Mouse (Mus musculus) naive thymus-derived CD4-positive, alpha-beta T cell, adult 2 months (primary cell): ENCODE data around the gene Cntn6.

Experiments
- DNase-seq: peaks from one replicate; pipeline ENCODE4 v3.0.0-alpha.2; 2011; ENCODE audit warnings: low read depth

Cntn6 gene

DNA sequence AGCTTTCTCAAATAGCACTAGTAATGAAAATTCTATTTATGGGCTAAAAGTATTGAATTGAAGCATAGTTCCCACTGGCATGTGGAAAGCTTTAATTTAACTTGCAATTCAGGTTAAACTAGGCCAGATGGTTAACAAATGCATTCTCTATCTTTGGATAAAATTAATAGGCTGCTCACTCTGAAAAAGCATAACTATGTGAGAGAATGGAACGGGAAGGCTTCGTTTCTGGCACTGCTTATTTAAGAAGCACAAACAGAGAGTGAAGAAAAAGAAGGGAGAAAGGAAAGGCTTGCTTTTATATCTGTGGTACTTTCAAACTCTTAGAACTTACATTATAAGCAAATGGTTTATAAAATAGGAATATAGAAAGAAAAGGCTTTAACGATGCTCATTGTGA is 268.6 kb downstream of the Cntn6 start:
- DNase-seq: no peak

DNA sequence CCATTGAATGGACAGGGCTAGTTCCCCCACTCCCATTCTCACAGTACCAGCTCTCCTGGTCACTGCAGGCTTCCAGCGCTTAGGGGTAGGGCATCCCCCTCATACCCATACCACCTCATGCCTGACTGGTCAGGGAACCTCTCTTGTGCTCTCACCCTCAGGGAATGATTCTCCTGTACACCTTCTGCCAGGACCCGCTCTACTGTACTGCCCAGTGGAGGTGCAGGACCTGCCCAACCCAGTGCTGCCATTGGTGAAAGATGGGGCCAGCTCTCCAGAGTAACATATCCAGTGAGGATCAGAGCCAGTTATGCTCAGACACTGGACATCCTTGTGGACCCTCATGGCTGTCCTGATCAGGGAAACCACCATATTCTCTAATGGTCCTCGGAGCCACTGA is 291.3 kb downstream of the Cntn6 start:
- no peak for DNase-seq

DNA sequence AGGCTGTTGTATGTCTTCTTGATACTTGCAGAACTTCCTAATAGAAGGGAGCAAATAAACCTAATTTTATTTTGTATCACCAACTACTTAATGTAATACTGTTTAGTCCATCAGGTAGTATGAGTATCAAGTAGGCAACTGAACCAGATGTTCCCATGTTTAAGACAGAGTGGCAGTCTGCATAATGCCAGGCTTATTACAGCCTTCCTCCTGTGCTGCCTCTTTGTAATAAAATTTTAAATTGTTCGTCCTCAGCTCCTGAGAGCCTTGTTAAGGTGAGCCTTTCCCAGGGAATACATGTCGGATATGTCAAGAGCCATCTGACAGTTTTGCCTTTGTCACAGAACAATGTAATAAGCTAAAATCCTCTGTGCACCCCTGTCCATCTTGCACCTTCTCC is 294.9 kb downstream of the Cntn6 start:
- DNase-seq: no peak

DNA sequence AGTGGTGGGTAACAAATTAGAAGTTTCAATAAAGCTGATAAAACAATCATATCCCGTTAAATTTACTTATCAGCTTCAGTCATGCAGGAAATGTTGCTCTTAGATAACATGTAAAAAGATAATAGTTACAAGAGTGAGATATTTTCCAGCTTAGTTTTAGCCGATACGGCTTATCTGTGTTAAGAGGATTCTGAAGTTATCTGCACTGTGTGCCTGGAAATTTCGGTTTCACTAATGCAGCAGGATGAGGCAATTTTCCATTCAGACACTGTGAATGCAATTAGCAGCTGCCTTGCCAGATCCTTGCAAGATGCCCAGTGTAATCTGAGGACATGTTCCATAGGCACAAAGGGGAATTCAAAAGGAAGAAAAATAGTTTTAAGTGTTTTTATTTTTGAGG is 315.9 kb downstream of the Cntn6 start:
- no peak for DNase-seq

DNA sequence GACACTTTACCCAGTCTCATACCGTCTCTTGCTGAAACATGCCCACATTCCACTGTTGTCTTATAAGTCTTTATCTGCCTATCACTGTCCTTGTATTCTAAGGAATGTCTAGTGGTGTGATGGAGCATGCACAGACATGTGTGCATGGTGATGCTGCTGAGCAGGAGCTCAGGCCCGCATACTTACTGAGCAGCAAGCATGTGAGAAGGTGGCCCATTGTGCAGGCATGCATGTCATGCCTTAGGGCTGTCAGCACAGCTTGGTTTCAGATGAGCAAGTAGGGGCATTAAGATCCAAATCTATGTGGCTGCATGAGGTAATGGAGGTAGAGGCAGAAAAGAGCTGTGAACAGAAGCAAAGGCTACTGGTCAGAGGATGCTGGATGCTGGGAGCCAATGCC is 323.0 kb downstream of the Cntn6 start:
- no peak for DNase-seq

DNA sequence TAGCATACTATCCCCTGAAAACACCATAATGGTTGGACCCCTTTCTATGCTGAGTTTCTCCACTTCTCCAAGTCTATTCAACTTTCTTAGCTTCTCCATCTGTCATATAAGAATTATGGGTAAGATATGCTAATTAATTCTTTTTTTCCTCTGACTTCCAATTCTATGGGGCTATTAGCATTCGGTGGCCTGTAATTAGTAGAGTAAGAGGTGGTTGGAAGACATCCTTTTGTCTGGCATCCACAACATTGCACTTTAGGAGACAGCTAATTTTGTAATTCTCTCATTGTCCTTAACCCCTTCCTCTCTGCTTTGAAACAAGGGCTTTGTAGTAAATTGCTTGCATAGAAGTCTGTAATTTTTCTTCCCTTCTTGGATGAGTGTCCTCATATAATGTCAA is 387.1 kb downstream of the Cntn6 start:
- DNase-seq: no peak

DNA sequence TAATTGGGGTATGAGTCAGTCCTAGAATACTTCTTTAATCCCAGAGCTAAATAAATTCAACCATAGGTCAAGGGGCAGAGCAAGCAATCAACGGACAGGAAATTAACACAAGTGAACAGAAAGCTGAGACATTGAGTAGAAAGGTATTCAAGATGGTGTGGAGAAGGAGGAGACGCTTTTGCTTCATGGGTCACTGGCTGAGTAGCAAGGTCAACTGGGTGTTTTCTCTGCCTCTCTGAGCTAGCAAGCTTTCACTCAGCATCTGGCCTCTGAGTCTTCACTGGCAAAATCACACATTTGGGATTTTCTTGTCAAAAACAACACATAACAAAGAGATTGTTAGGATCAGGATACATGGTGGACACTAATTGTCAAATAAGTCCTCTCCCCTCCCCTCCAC is 391.4 kb downstream of the Cntn6 start:
- no peak for DNase-seq

DNA sequence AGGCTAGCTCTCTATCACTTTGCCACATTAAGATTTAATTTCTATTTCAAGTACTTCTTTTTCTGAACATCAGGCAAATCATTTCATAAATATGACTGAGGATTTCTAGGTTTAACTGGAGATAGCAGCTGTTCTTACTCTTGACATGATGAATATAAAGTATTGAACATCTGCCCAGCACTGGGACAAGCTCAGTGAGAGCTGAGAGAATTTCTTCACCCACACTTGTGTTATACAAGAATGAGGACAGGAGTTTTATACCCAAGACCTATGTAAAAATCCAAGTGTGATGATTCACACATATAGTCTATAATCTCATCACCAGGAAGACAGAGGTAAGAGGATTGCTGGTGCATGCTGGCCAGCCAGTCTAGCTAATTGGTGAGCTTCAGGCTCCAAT is 393.2 kb downstream of the Cntn6 start:
- no peak for DNase-seq

DNA sequence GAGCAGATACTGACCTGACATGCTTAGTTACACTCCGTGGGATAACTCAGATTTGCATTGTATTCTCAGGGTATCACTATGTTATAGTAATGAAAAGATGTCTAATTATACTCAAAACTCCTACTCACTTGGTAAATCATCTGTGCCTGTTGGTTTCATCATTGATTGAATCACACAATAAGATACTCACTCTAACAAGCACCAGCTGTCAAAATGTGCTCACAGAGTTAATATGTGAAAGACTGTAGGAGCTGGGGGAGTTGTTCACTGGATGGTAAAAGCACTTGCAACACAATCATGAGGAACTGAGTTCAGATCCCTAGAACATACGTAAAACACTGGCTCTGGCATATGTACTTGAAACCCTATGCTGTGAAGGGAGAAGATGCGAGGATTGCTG is 398.5 kb downstream of the Cntn6 start:
- no peak for DNase-seq
